Mouse (Mus musculus): Measurements from ENCODE around the gene U2af1. TPM values are rescaled to one million over a fixed set of nuclear protein-coding genes. Genes with fewer than 3 reads are reported as not detected.

U2af1 gene
- polyA plus RNA-seq, 1 experiment = 283 TPM

GRCm38 (mm10) chr17:31686225-31686564 lies 27.5 kb upstream of the U2af1 start:
- H3K36me3 ChIP-seq (ENCODE audit: control insufficient read depth, insufficient read depth) = no peaks in the 10 kb centered on the region
- H3ac ChIP-seq (ENCODE audit: control insufficient read depth, insufficient read length, low read depth) = no peak overlapping the region
- no peaks in the 10 kb centered on the region for H3K79me2 ChIP-seq (ENCODE audit: control insufficient read depth, insufficient read depth)
- H3K4me3 ChIP-seq (ENCODE audit: insufficient read depth, poor library complexity, severe bottlenecking) = no peak overlapping the region
- H3K79me3 ChIP-seq (ENCODE audit: low read depth) = no peaks in the 10 kb centered on the region
- no peaks in the 10 kb centered on the region for H3K27me3 ChIP-seq (ENCODE audit: control insufficient read depth, insufficient read depth, insufficient read length)
- TF ChIP-seq USF1 (IDR thresholded peaks at IDR 0.05; ENCODE audit: low read depth) (no peak), MYOG (IDR thresholded peaks at IDR 0.05; ENCODE audit: control insufficient read depth, extremely low read depth, insufficient read length) (no peak), CEBPB (IDR thresholded peaks at IDR 0.05; ENCODE audit: low read depth) (no peak), CTCF (IDR thresholded peaks at IDR 0.05; ENCODE audit: control insufficient read depth, insufficient read depth, insufficient read length) (no peak), MYOD1 (IDR thresholded peaks at IDR 0.05; ENCODE audit: control insufficient read depth, insufficient read length, low read depth) (no peak), FOSL1 (IDR thresholded peaks at IDR 0.05; ENCODE audit: insufficient read depth, low read length, poor library complexity, severe bottlenecking) (no peak), MAX (IDR thresholded peaks at IDR 0.05) (no peak)

GRCm38 (mm10) chr17:31685514-31686224 lies 27.0 kb upstream of the U2af1 start:
- Histone ChIP-seq H3ac (ENCODE audit: control insufficient read depth, insufficient read length, low read depth) (no peak overlapping the region), H3K4me3 (ENCODE audit: insufficient read depth, poor library complexity, severe bottlenecking) (no peak overlapping the region), H3K79me3 (ENCODE audit: low read depth) (no peaks in the 10 kb centered on the region), H3K27me3 (ENCODE audit: control insufficient read depth, insufficient read depth, insufficient read length) (no peaks in the 10 kb centered on the region), H3K36me3 (ENCODE audit: control insufficient read depth, insufficient read depth) (no peaks in the 10 kb centered on the region), H3K79me2 (ENCODE audit: control insufficient read depth, insufficient read depth) (no peaks in the 10 kb centered on the region)
- no peak for TF ChIP-seq FOSL1 (IDR thresholded peaks at IDR 0.05; ENCODE audit: insufficient read depth, low read length, poor library complexity, severe bottlenecking)
- TF ChIP-seq CEBPB (IDR thresholded peaks at IDR 0.05; ENCODE audit: low read depth) = no peak
- no peak for TF ChIP-seq USF1 (IDR thresholded peaks at IDR 0.05; ENCODE audit: low read depth)
- no peak for TF ChIP-seq MYOG (IDR thresholded peaks at IDR 0.05; ENCODE audit: control insufficient read depth, extremely low read depth, insufficient read length)
- no peak for TF ChIP-seq MAX (IDR thresholded peaks at IDR 0.05)
- TF ChIP-seq CTCF (IDR thresholded peaks at IDR 0.05; ENCODE audit: control insufficient read depth, insufficient read depth, insufficient read length) = peak; percentile 24

DNA sequence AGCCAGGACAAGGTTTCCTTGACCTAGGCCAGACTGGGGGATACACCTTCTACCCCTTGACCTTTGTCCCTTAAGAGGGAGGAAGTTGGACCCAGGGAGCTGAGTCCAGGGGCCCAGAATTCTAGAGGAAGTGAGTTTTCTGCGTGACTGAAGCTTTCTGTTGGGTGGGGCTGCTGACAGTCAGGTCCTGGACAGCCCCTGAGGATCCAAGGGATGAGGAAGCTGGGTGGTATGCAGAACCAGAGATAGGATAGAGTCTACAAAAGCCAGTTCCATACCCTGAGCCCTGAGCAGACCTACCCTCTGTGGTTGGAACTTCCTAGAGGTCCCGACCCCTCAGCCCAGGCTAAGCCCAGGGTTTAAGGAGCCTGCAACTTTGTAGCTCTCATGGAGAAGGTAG lies 21.8 kb upstream of the U2af1 start:
- no peaks in the 10 kb centered on the region for H3K36me3 ChIP-seq (ENCODE audit: control insufficient read depth, insufficient read depth)

DNA sequence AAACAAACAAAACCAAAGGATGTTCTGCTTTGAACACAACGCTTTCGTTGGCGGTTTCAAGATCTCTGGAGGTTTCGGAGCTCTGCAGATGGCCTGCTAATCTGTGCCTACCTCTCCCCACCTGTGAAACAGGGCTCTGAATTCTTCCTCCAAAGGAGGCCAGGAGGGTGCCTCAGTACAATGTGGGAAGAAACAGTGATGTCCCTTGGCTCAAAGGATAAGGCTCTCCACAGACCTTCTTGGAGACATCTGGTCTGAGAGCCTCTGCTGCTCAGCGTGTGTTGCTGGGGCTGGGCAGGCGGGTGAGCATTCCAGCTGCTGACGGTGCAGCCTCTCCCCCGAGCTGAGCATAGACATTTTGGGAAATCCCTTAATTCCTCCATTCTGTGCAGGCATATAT lies 18.8 kb upstream of the U2af1 start, which contains the start of gene Cryaa:
Gene Cryaa, plus strand, starts transcription at position 301 of the 400 bp plus-strand sequence.
- H3K4me3 ChIP-seq (ENCODE audit: insufficient read depth, poor library complexity, severe bottlenecking) = no peak within 1 kb of the TSS
- H3ac ChIP-seq (ENCODE audit: control insufficient read depth, insufficient read length, low read depth) = no peak within 1 kb of the TSS
- TF ChIP-seq CEBPB (IDR thresholded peaks at IDR 0.05; ENCODE audit: low read depth) (no peak), CTCF (IDR thresholded peaks at IDR 0.05; ENCODE audit: control insufficient read depth, insufficient read depth, insufficient read length) (no peak), USF1 (IDR thresholded peaks at IDR 0.05; ENCODE audit: low read depth) (no peak), MAX (IDR thresholded peaks at IDR 0.05) (no peak), MYOG (IDR thresholded peaks at IDR 0.05; ENCODE audit: control insufficient read depth, extremely low read depth, insufficient read length) (no peak), MYOD1 (IDR thresholded peaks at IDR 0.05; ENCODE audit: control insufficient read depth, insufficient read length, low read depth) (no peak), FOSL1 (IDR thresholded peaks at IDR 0.05; ENCODE audit: insufficient read depth, low read length, poor library complexity, severe bottlenecking) (no peak)
- H3K36me3 ChIP-seq (ENCODE audit: control insufficient read depth, insufficient read depth) = no peaks in the 10 kb centered on the region
- H3K27me3 ChIP-seq (ENCODE audit: control insufficient read depth, insufficient read depth, insufficient read length) = peaks cover 13% of the 10 kb centered on the region
- H3K79me2 ChIP-seq (ENCODE audit: control insufficient read depth, insufficient read depth) = no peaks in the 10 kb centered on the region
- no peaks in the 10 kb centered on the region for H3K79me3 ChIP-seq (ENCODE audit: low read depth)

More for the DNA sequence above, 21.8 kb upstream of the U2af1 start:
- Histone ChIP-seq H3K79me2 (ENCODE audit: control insufficient read depth, insufficient read depth) (no peaks in the 10 kb centered on the region), H3ac (ENCODE audit: control insufficient read depth, insufficient read length, low read depth) (no peak overlapping the region), H3K79me3 (ENCODE audit: low read depth) (no peaks in the 10 kb centered on the region), H3K4me3 (ENCODE audit: insufficient read depth, poor library complexity, severe bottlenecking) (no peak overlapping the region), H3K27me3 (ENCODE audit: control insufficient read depth, insufficient read depth, insufficient read length) (peaks cover 13% of the 10 kb centered on the region)
- TF ChIP-seq CTCF (IDR thresholded peaks at IDR 0.05; ENCODE audit: control insufficient read depth, insufficient read depth, insufficient read length) = no peak
- TF ChIP-seq MAX (IDR thresholded peaks at IDR 0.05) = no peak
- TF ChIP-seq CEBPB (IDR thresholded peaks at IDR 0.05; ENCODE audit: low read depth) = no peak
- no peak for TF ChIP-seq USF1 (IDR thresholded peaks at IDR 0.05; ENCODE audit: low read depth)
- TF ChIP-seq MYOG (IDR thresholded peaks at IDR 0.05; ENCODE audit: control insufficient read depth, extremely low read depth, insufficient read length) = no peak
- no peak for TF ChIP-seq MYOD1 (IDR thresholded peaks at IDR 0.05; ENCODE audit: control insufficient read depth, insufficient read length, low read depth)
- no peak for TF ChIP-seq FOSL1 (IDR thresholded peaks at IDR 0.05; ENCODE audit: insufficient read depth, low read length, poor library complexity, severe bottlenecking)

DNA sequence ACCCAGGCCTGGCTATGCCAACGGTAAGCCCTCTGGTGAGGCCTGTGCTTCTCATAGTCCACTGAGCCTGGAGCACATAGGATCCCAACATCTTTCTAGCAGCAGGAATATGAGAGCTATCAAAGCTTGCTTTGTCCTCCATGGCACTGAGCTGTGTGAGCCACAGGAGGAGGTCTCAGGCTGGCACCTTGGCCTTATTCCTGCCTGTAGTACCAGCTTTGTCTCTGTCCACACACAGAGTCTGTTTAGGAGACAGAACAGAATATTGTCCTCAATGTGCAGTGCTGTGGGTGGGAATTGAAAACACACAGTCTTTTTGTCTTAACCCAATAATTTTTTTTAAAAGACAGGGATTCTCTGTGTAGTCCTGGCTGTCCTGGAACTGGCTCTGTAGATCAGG lies 15.7 kb upstream of the U2af1 start:
- Histone ChIP-seq H3ac (ENCODE audit: control insufficient read depth, insufficient read length, low read depth) (no peak overlapping the region), H3K79me3 (ENCODE audit: low read depth) (no peaks in the 10 kb centered on the region), H3K79me2 (ENCODE audit: control insufficient read depth, insufficient read depth) (no peaks in the 10 kb centered on the region), H3K27me3 (ENCODE audit: control insufficient read depth, insufficient read depth, insufficient read length) (peaks cover 11% of the 10 kb centered on the region), H3K36me3 (ENCODE audit: control insufficient read depth, insufficient read depth) (no peaks in the 10 kb centered on the region), H3K4me3 (ENCODE audit: insufficient read depth, poor library complexity, severe bottlenecking) (no peak overlapping the region)
- TF ChIP-seq CEBPB (IDR thresholded peaks at IDR 0.05; ENCODE audit: low read depth) = no peak
- no peak for TF ChIP-seq MYOD1 (IDR thresholded peaks at IDR 0.05; ENCODE audit: control insufficient read depth, insufficient read length, low read depth)
- no peak for TF ChIP-seq MAX (IDR thresholded peaks at IDR 0.05)
- no peak for TF ChIP-seq FOSL1 (IDR thresholded peaks at IDR 0.05; ENCODE audit: insufficient read depth, low read length, poor library complexity, severe bottlenecking)
- TF ChIP-seq CTCF (IDR thresholded peaks at IDR 0.05; ENCODE audit: control insufficient read depth, insufficient read depth, insufficient read length) = no peak
- no peak for TF ChIP-seq USF1 (IDR thresholded peaks at IDR 0.05; ENCODE audit: low read depth)
- TF ChIP-seq MYOG (IDR thresholded peaks at IDR 0.05; ENCODE audit: control insufficient read depth, extremely low read depth, insufficient read length) = no peak
